Mouse (Mus musculus): ENCODE data around the gene Gnpda2. TPM values are rescaled to one million over a fixed set of nuclear protein-coding genes. Genes with fewer than 3 reads are reported as not detected.

Gnpda2 gene
- polyA plus RNA-seq (2017; shearing (Covaris generic)), result 84.0 TPM

DNA sequence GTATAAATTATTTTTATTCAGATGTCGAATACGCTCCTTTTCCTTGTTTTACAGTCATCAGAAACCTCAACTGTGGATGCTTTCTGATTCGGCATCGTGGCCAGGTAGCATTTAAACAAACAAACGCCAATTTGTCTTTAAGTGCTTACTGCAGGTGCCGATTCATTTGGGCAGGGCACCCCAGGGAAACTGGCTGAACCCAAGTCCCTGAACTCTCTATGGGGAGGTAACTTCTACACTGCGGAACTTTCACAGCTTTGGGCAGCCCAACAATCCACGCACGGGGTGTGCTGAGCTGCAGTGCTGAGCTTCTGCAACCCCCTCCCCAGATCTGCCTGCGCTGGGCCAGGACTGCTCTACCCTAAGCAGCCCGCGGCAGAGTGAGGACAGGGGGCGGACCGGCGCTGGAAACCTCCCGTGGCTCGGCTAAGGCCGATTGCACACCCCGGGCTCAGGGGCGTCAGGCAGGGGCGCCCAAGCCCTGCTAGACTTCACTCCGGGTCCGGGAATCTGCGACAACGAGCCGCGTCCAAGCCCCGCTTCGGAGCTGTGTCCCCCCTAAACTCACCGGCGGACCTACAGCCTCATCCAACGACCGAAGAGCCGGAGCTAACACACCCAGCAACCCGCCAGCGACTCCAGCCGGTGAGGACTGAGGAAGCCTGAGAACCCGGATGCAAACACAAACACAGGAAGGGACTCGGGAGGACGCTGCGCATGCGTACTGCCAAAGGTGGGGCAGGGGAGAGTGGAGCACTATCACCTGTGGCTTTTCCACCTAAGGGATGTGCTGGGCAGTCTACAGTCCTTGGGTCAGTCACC, at the start of gene Gnpda2:
Gene Gnpda2, minus strand, starts transcription at position 701 of the 822 bp plus-strand sequence.

DNA sequence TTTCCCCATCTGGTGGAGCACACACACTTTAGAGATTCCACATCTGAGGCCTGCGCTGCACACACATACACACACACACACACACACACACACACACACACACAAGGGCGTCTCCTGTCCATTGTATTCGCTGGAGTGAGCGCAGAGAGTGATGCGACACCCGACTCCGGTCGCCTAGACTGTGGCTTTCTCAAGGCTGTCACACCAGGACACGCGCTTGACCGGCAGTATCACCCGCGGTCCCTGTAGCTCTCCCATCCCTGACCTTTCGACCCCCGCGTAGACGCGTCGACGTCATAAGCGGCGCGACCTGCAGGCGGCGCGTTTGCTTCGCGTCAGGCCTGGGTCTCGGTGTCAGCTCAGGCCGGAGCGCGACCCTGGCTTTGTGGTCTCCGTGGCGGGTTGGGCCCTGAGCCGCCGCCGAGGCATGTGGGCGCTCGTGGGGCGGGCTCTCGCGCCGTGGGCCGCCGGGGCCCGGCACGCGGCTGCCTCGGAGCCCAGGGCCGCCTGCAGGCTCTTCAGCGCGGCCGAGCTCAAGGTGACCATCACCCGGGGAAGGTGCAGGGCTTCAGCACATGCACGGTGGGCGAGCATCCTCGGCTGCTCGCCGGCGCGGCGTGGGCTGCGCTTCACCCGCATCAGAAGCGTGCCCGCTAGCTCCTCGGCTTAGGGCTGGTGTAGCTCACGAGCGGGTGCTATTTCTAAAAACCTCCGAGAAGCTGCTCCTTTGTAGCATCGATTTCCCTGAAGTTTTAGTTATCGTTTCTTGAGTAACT, 35.3 kb downstream of the Gnpda2 start, which contains the start of gene Guf1:
Gene Guf1, plus strand, starts transcription at position 296 of the 776 bp plus-strand sequence.

DNA sequence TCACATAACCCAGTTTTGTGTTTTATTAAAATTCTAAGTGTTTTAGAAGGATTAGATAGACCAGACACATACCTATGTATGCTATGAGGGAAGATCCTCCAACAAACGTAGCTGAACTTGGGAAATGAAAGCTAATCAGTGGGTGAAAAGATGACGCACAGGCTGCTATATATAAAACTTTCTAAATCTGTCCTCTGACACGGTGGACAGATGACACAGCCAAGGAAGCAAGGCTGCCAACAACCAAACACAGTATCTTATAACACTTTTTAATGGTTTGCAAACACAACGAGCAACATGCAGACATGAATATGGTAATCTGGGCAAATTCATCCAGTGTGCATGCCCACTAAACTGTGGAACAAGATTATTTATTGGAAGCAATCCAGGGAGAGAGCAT, 49.7 kb downstream of the Gnpda2 start, which contains the start of gene Yipf7:
Gene Yipf7, minus strand, starts transcription at position 160 of the 400 bp plus-strand sequence.

Other genes starting within 250 kb of the Gnpda2 start
- gene Yipf7, start 49.7 kb downstream of the Gnpda2 start, polyA plus RNA-seq (2017; shearing (Covaris generic)), result not detected
- gene Guf1, start 35.4 kb downstream of the Gnpda2 start, polyA plus RNA-seq (2017; shearing (Covaris generic)), result 8.9 TPM